Mouse (Mus musculus) kidney, adult 18-20 months (tissue): ENCODE measurements around the gene Zyx.
A peak's percentile ranks its signal among the peaks of the same experiment; 100 is the strongest.

Experiments used
- DNase-seq: peaks from one replicate; pipeline ENCODE4 v3.0.0; 2021

The Zyx gene

GRCm38 (mm10) chr6:42370630-42371363 is 21.4 kb downstream of the Zyx start:
- no peak for DNase-seq

- DNase-seq: no peak
These were observed 22.6 kb downstream of the Zyx start for GRCm38 (mm10) chr6:42372001-42372400.

GRCm38 (mm10) chr6:42372421-42372815 is 23.0 kb downstream of the Zyx start:
- no peak for DNase-seq

- DNase-seq: peak; percentile 72
These were observed 23.6 kb downstream of the Zyx start, which contains the start of gene Epha1 for GRCm38 (mm10) chr6:42372816-42373547. Gene Epha1 (minus strand): TSS chr6:42373268.

GRCm38 (mm10) chr6:42373669-42374430 is 24.4 kb downstream of the Zyx start:
- no peak for DNase-seq

GRCm38 (mm10) chr6:42374701-42375100 is 25.3 kb downstream of the Zyx start:
- DNase-seq: no peak

- no peak for DNase-seq
These were observed 25.7 kb downstream of the Zyx start for GRCm38 (mm10) chr6:42375131-42375530.

GRCm38 (mm10) chr6:42376016-42376415 is 26.6 kb downstream of the Zyx start:
- no peak for DNase-seq

GRCm38 (mm10) chr6:42376504-42377019 is 27.1 kb downstream of the Zyx start:
- DNase-seq: no peak

GRCm38 (mm10) chr6:42377280-42377679 is 27.9 kb downstream of the Zyx start:
- no peak for DNase-seq

GRCm38 (mm10) chr6:42379551-42379950 is 30.1 kb downstream of the Zyx start:
- no peak for DNase-seq

- DNase-seq: peak; percentile 62
These were observed 31.1 kb downstream of the Zyx start for GRCm38 (mm10) chr6:42380416-42381144.

GRCm38 (mm10) chr6:42381221-42381620 is 31.8 kb downstream of the Zyx start:
- no peak for DNase-seq

- no peak for DNase-seq
These were observed 32.5 kb downstream of the Zyx start for GRCm38 (mm10) chr6:42381916-42382381.

- DNase-seq: no peak
These were observed 33.9 kb downstream of the Zyx start for GRCm38 (mm10) chr6:42383360-42383759.

- no peak for DNase-seq
These were observed 36.2 kb downstream of the Zyx start for GRCm38 (mm10) chr6:42385635-42386034.

- no peak for DNase-seq
These were observed 42.4 kb downstream of the Zyx start for GRCm38 (mm10) chr6:42391796-42392330.

- peak; percentile 80 for DNase-seq
These were observed 46.8 kb downstream of the Zyx start for GRCm38 (mm10) chr6:42395960-42396809.

- no peak for DNase-seq
These were observed 47.7 kb downstream of the Zyx start for GRCm38 (mm10) chr6:42397041-42397657.

- DNase-seq: no peak
These were observed 48.9 kb downstream of the Zyx start for GRCm38 (mm10) chr6:42398285-42398684.

GRCm38 (mm10) chr6:42398998-42399397 is 49.6 kb downstream of the Zyx start:
- no peak for DNase-seq
